Mouse (Mus musculus) hindbrain, embryonic 10.5 days (tissue): ENCODE measurements around the gene Chia1. TPM values are rescaled to one million over a fixed set of nuclear protein-coding genes. Genes with fewer than 3 reads are reported as not detected.
"Not testable (repeated sequence)": the region's sequence is repeated elsewhere in the genome, so short reads cannot be mapped to it uniquely, and the experiment has no call there.

Experiments
- DNase-seq: peaks from one replicate; pipeline ENCODE4 v3.0.0-alpha.2; 2017; ENCODE audit warnings: low spot score
- H3K27ac ChIP-seq: fragments of 300-500 bp; sonication (generic); 2 replicates; pipeline ENCODE4 v1.5.1; 2016; ENCODE audit warnings: mild to moderate bottlenecking, moderate library complexity
- H3K27me3 ChIP-seq: fragments of 300-500 bp; sonication (generic); 2 replicates; pipeline ENCODE4 v1.6.1; 2016; ENCODE audit warnings: mild to moderate bottlenecking; ENCODE audit not compliant: poor library complexity, insufficient read depth, severe bottlenecking
- H3K36me3 ChIP-seq: fragments of 300-500 bp; sonication (generic); 2 replicates; pipeline ENCODE4 v1.6.1; 2016; ENCODE audit warnings: mild to moderate bottlenecking, moderate library complexity
- H3K4me1 ChIP-seq: fragments of 300-500 bp; sonication (generic); replicated peaks from 2 replicates; pipeline ENCODE4 v1.6.1; 2016; ENCODE audit warnings: mild to moderate bottlenecking
- H3K4me3 ChIP-seq: fragments of 300-500 bp; sonication (generic); 2 replicates; pipeline ENCODE4 v1.5.1; 2016; ENCODE audit warnings: mild to moderate bottlenecking, moderate library complexity
- H3K9me3 ChIP-seq: fragments of 300-500 bp; sonication (generic); 2 replicates; pipeline ENCODE4 v1.6.1; 2016; ENCODE audit warnings: mild to moderate bottlenecking, moderate library complexity
- WGBS: fragments of 180-500 bp; shearing (Covaris S2); methylation state at CpG from one replicate; pipeline ENCODE4 v1.1.7; 2016; 5-methylcytosine and 5-hydroxymethylcytosine counted together
- polyA plus RNA-seq: library from polyadenylated mRNA; unstranded; fragments of >200 nt; fragmentation: Nextera tagmentation; extraction: Ambion mirVana; gene quantifications from 2 replicates; pipeline ENCODE4 v1.2.1, GENCODE M21; 2016

The Chia1 gene
- polyA plus RNA-seq = 0.12 and 0.56 TPM in 2 replicates

- no peaks in the 10 kb centered on the region for H3K27me3 ChIP-seq
- H3K4me1 ChIP-seq = no peaks in the 10 kb centered on the region
- H3K4me3 ChIP-seq = no peak within 1 kb of the TSS
- WGBS = 83% methylated on average over 3 of the region's 3 CpGs
- no peaks in the 10 kb centered on the region for H3K9me3 ChIP-seq
- H3K36me3 ChIP-seq = no peaks in the 10 kb centered on the region
- no peak within 1 kb of the TSS for H3K27ac ChIP-seq
- no peak for DNase-seq
Measured at GRCm38 (mm10) chr3:106112929-106113328, at the start of gene Chia1. Gene Chia1 (plus strand): TSS chr3:106113229.

GRCm38 (mm10) chr3:106067707-106068106 is 45.3 kb upstream of the Chia1 start:
- not testable (repeated sequence) for H3K27ac ChIP-seq

DNA sequence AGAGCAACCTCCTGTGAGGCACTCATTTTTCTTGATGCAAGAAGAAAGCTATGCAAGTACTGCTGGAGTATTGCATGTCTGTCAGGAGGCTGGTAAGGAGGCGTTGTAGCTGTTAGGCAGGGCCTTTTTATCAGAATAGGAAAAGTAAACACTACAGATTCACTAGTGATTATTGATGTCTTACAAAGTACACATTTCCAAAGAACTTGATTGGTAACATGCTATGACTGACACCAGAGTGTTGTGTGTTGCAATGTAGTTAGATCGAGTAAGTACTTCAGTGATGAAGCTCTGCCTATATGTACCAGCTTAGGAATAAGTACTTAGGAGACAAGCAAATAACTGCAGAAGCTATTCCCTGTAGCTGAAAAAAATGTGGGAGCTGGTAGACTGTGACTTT is 42.0 kb upstream of the Chia1 start:
- Histone ChIP-seq H3K27ac (no peak overlapping the region), H3K9me3 (no peaks in the 10 kb centered on the region), H3K4me3 (no peak overlapping the region), H3K27me3 (no peaks in the 10 kb centered on the region), H3K36me3 (no peaks in the 10 kb centered on the region), H3K4me1 (no peaks in the 10 kb centered on the region)
- WGBS = 90% methylated on average over 2 of the region's 2 CpGs
- DNase-seq = no peak

More at GRCm38 (mm10) chr3:106067707-106068106, 45.3 kb upstream of the Chia1 start:
- H3K27me3 ChIP-seq, H3K4me3 ChIP-seq, H3K4me1 ChIP-seq, H3K9me3 ChIP-seq, DNase-seq, H3K36me3 ChIP-seq: not testable (repeated sequence)
- WGBS = 43% methylated on average over 5 of the region's 5 CpGs

- no peaks in the 10 kb centered on the region for H3K27me3 ChIP-seq
- H3K4me3 ChIP-seq = no peak overlapping the region
- no peak overlapping the region for H3K27ac ChIP-seq
- H3K36me3 ChIP-seq = no peaks in the 10 kb centered on the region
- no peaks in the 10 kb centered on the region for H3K4me1 ChIP-seq
- H3K9me3 ChIP-seq = no peaks in the 10 kb centered on the region
- WGBS = 89% methylated on average over 1 of the region's 1 CpGs
- no peak for DNase-seq
Measured at GRCm38 (mm10) chr3:106074824-106075223, 38.2 kb upstream of the Chia1 start.

DNA sequence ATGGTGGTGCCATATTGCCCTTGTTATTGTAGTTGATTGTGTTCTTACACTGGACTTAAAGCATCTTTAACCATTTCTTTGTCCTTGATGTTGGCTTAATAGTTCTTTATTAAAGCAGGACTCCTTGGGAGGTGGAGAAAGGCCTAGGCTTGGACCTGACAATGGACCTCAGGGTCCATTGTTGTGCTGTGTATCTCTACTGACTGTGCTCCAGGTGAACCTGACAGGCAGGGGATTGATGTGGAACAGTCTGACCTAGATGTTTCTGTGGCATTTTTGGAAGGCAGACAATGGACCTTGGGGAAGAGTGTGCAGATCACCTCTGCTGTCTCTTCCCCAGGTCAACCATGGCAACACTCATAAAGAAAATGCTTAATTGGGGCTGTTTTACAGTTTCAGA is 14.0 kb downstream of the Chia1 start:
- H3K27me3 ChIP-seq = no peaks in the 10 kb centered on the region
- H3K27ac ChIP-seq = no peak overlapping the region
- H3K4me1 ChIP-seq = no peaks in the 10 kb centered on the region
- no peak for DNase-seq
- H3K9me3 ChIP-seq = peaks cover 28% of the 10 kb centered on the region
- no peak overlapping the region for H3K4me3 ChIP-seq
- H3K36me3 ChIP-seq = no peaks in the 10 kb centered on the region

DNA sequence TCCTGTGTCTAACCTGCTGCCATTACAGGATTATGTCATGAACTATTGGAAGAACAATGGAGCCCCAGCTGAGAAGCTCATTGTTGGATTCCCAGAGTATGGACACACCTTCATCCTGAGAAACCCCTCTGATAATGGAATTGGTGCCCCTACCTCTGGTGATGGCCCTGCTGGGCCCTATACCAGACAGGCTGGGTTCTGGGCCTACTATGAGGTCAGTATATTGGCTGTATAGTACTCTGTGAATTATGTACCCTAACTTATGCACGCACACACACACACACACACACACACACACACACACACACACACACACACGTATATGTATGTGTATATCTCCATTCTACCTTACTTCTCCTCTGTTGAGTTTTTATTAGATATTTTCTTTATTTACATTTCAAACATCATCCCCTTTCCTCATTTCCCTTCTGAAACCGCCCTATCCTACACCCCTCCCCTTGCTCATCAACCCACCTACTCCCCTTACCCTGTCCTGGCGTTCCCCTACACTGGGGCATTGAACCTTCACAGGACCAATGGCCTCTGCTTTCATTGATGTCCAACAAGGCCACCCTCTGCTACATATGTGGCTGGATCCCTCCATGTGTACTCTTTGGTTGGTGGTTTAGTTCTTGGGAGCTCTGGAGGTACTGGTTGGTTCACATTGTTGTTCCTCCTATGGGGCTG is 15.9 kb downstream of the Chia1 start:
- H3K9me3 ChIP-seq = peaks cover 18% of the 10 kb centered on the region; the same call in 1 of the 2 replicates
- H3K4me1 ChIP-seq = no peaks in the 10 kb centered on the region
- H3K27me3 ChIP-seq = no peaks in the 10 kb centered on the region
- no peak for DNase-seq
- H3K4me3 ChIP-seq = no peak overlapping the region
- H3K36me3 ChIP-seq = no peaks in the 10 kb centered on the region
- no peak overlapping the region for H3K27ac ChIP-seq
- 77% methylated on average over 4 of the region's 4 CpGs for WGBS

GRCm38 (mm10) chr3:106131690-106132089 is 18.7 kb downstream of the Chia1 start:
- Histone ChIP-seq H3K4me1 (no peaks in the 10 kb centered on the region), H3K36me3 (no peaks in the 10 kb centered on the region), H3K27ac (no peak overlapping the region), H3K27me3 (no peaks in the 10 kb centered on the region), H3K9me3 (peaks cover 22% of the 10 kb centered on the region; the same call in 1 of the 2 replicates), H3K4me3 (no peak overlapping the region)
- 85% methylated on average over 5 of the region's 5 CpGs for WGBS
- DNase-seq = no peak

GRCm38 (mm10) chr3:106144081-106144480 is 31.1 kb downstream of the Chia1 start:
- Histone ChIP-seq H3K27ac (no peak overlapping the region), H3K36me3 (no peaks in the 10 kb centered on the region), H3K27me3 (no peaks in the 10 kb centered on the region), H3K9me3 (peaks cover 26% of the 10 kb centered on the region), H3K4me1 (no peaks in the 10 kb centered on the region), H3K4me3 (no peak overlapping the region)
- 92% methylated on average over 10 of the region's 10 CpGs for WGBS
- DNase-seq = no peak

- Histone ChIP-seq H3K4me1 (no peaks in the 10 kb centered on the region), H3K27me3 (no peaks in the 10 kb centered on the region), H3K27ac (no peak overlapping the region), H3K9me3 (peaks cover 2% of the 10 kb centered on the region; the same call in 1 of the 2 replicates), H3K36me3 (no peaks in the 10 kb centered on the region), H3K4me3 (no peak overlapping the region)
- DNase-seq = no peak
- 88% methylated on average over 2 of the region's 2 CpGs for WGBS
Measured at GRCm38 (mm10) chr3:106154413-106154812, 41.4 kb downstream of the Chia1 start.

DNA sequence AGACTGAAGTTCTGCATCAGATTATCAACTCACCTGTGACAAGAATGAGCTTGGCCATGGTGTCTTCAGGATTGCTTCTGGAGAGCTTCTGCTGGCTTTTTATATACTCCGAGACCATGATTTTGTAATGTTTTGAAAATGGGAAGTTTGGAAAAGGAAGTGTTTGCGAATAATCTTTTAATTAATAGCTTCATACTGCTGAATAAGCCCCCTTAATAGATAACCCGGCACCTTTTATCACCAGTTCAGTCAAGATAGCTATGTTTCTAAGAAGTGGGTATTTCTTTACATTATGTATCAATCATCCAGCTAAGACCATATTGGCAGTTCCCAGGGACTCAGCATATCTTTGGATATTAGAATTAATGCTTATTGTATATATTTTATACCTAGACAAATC is 54.4 kb downstream of the Chia1 start, which contains the start of gene Chil3:
Gene Chil3, minus strand, starts transcription at position 101 of the 400 bp plus-strand sequence.
- Histone ChIP-seq H3K36me3 (no peaks in the 10 kb centered on the region), H3K4me3 (no peak within 1 kb of the TSS), H3K4me1 (no peaks in the 10 kb centered on the region), H3K27ac (no peak within 1 kb of the TSS), H3K9me3 (peaks cover 6% of the 10 kb centered on the region; the same call in 1 of the 2 replicates), H3K27me3 (no peaks in the 10 kb centered on the region)
- 83% methylated on average over 3 of the region's 3 CpGs for WGBS
- no peak for DNase-seq

DNA sequence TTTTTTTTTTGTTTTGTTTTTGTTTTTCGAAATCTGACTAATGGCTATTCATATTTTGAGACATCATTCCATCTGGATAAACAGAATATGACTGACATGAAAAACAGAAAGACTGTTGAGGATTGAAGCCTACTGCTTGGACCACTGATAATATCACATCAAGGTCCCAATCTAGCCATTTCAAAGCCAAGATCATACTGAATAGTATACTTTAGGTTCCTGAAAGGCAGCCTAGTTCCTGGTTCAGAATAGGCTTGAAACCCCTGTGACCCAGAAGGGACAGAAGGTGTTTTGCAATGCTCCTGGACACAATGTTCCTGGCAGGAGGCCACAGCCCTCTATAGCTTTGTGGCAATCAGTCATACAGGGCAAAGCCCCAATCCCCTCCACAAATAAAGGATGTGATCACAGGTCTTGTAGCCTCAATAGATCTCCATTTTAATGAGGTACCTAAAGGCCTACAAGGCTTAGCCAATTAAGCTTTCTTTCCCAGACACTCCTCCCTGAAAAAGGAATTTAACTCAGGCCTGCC is 57.6 kb downstream of the Chia1 start:
- WGBS = 65% methylated on average over 1 of the region's 1 CpGs
- Histone ChIP-seq H3K27ac (no peak overlapping the region), H3K9me3 (peaks cover 8% of the 10 kb centered on the region; the same call in 1 of the 2 replicates), H3K27me3 (no peaks in the 10 kb centered on the region), H3K36me3 (no peaks in the 10 kb centered on the region), H3K4me3 (no peak overlapping the region), H3K4me1 (no peaks in the 10 kb centered on the region)
- no peak for DNase-seq

- Histone ChIP-seq H3K36me3 (no peaks in the 10 kb centered on the region), H3K27ac (no peak overlapping the region), H3K27me3 (no peaks in the 10 kb centered on the region), H3K4me3 (no peak overlapping the region), H3K9me3 (peaks cover 8% of the 10 kb centered on the region; the same call in 1 of the 2 replicates), H3K4me1 (no peaks in the 10 kb centered on the region)
- no peak for DNase-seq
- 84% methylated on average over 1 of the region's 1 CpGs for WGBS
Measured at GRCm38 (mm10) chr3:106171135-106171731, 58.2 kb downstream of the Chia1 start.

DNA sequence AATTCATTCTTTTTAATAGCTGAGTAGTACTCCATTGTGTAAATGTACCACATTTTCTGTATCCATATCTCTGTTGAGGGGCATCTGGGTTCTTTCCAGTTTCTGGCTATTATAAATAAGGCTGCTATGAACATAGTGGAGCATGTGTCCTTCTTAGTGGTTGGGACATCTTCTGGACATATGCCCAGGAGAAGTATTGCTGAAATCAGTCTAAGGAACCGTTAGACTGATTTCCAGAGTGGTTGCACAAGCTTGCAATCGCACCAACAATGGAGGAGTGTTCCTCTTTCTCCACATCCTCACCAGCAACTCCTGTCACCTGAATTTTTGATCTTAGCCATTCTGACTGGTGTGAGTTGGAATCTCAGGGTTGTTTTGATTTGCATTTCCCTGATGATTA is 59.5 kb downstream of the Chia1 start:
- H3K27ac ChIP-seq, DNase-seq, H3K9me3 ChIP-seq, H3K36me3 ChIP-seq, H3K4me3 ChIP-seq, H3K4me1 ChIP-seq, H3K27me3 ChIP-seq: not testable (repeated sequence)
- 77% methylated on average over 2 of the region's 2 CpGs for WGBS
